10 mouse cellular contexts compared by ENCODE assay signal in the genomic region with DNA sequence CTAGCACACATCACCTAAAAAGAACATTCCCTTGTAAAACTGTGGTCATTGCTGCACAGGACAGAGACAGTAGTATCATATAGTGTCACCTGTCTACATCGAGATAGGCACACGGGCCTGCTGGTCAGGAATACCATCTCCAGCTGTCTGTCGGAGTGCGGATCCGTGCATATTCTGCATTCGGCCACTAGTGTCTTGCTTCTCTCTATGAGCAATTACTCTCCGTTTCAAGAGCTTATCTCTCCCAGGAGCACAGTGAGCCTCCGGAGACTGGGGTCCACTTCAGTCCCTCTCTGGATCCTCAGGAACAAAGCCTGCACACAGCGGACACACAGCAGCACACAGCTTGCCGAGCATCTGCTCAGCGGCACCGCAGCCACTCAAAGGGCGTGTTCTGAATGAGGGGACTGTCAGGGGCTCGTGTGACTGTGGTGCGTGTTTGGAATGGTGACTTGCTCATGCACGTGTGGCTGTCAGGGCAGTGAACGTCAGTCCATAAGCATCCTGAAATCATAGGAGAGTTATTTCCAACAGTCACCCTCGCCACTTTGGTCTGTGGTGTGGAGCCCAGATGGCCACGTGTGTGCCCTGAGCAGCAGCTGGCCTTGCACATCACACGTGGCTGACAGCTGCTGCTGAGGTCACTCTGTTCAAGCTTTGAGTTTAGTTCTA. TPM values are rescaled to one million over a fixed set of nuclear protein-coding genes. Genes with fewer than 3 reads are reported as not detected.
DNase-seq lines count a peak whose midpoint lies in the region; ATAC-seq and TF ChIP-seq lines count a peak whose summit lies in the region.
"Had no signal": no experiment of that assay in that cellular context is flagged by ENCODE, and none has a peak within 500 bp of the region (broad histone marks: within the 10 kb centered on the region; RNA-seq: fewer than 3 reads in every experiment).

No protein-coding gene starts in this region.

- H3K9ac ChIP-seq in hindbrain, embryonic 14.5 days = no peak overlapping the region
- H3K9ac ChIP-seq in hindbrain, embryonic 15.5 days = no peak overlapping the region
- no peak overlapping the region for H3K9ac ChIP-seq in midbrain, embryonic 14.5 days (replicated peaks; ENCODE audit: low read length)

- intact Hi-C loops in gastrocnemius, adult 2 months (cut with DNase I) = loop anchor here (5.0 kb wide), 1 partner anchor 98 kb away; no protein-coding TSS in a partner anchor

- peak; percentile 23 for DNase-seq in hindbrain, embryonic 10.5 days (ENCODE audit: low spot score)
- DNase-seq in hindbrain, embryonic 14.5 days (ENCODE audit: low spot score) = no peak
- peak; percentile 83 for DNase-seq in gastrocnemius, adult 2 months
- DNase-seq in midbrain, embryonic 14.5 days = peak; percentile 40
- DNase-seq in natural killer cell, adult 2 months (ENCODE audit: low spot score in 2 of 2) = no peak
- no peak for DNase-seq in spleen, postnatal 4 days (ENCODE audit: low spot score in 2 of 2)
- DNase-seq in spleen, postnatal 36 days (ENCODE audit: low spot score in 2 of 2) = no peak

- no peak for ATAC-seq in hindbrain, embryonic 14.5 days (ENCODE audit: low FRiP score)
- no peak for ATAC-seq in hindbrain, embryonic 15.5 days (ENCODE audit: low FRiP score, low read depth)
- ATAC-seq in midbrain, embryonic 14.5 days (ENCODE audit: low FRiP score, low TSS enrichment) = no peak

- peaks cover 35% of the 10 kb centered on the region for H3K4me1 ChIP-seq in hindbrain, embryonic 10.5 days (replicated peaks)
- peaks cover 26% of the 10 kb centered on the region for H3K4me1 ChIP-seq in hindbrain, embryonic 14.5 days (replicated peaks; ENCODE audit: control insufficient read depth, insufficient read depth, low read length)
- peaks cover 37% of the 10 kb centered on the region for H3K4me1 ChIP-seq in hindbrain, embryonic 15.5 days (replicated peaks)
- H3K4me1 ChIP-seq in midbrain, embryonic 14.5 days (ENCODE audit: control insufficient read depth, insufficient read depth, low read length) = peaks cover 24% of the 10 kb centered on the region

- no peaks in the 10 kb centered on the region for H3K9me3 ChIP-seq in hindbrain, embryonic 10.5 days
- H3K9me3 ChIP-seq in hindbrain, embryonic 14.5 days (ENCODE audit: control insufficient read depth, low read length) = no peaks in the 10 kb centered on the region
- no peaks in the 10 kb centered on the region for H3K9me3 ChIP-seq in hindbrain, embryonic 15.5 days
- H3K9me3 ChIP-seq in midbrain, embryonic 14.5 days (ENCODE audit: control insufficient read depth, low read length) = no peaks in the 10 kb centered on the region

- no peak overlapping the region for H3K4me2 ChIP-seq in hindbrain, embryonic 14.5 days (replicated peaks)
- 0 out of 2 replicates have a peak overlapping the region, but pooled peaks have one; percentile 3 for H3K4me2 ChIP-seq in hindbrain, embryonic 15.5 days
- peak overlapping the region; percentile 18; the same call in 1 of the 2 replicates for H3K4me2 ChIP-seq in midbrain, embryonic 14.5 days (ENCODE audit: low read length)

- 72% methylated on average over 20 of the region's 20 CpGs for WGBS in hindbrain, embryonic 10.5 days
- WGBS in hindbrain, embryonic 14.5 days = 53% methylated on average over 20 of the region's 20 CpGs
- 56% methylated on average over 20 of the region's 20 CpGs for WGBS in hindbrain, embryonic 15.5 days
- WGBS in midbrain, embryonic 14.5 days = 57% methylated on average over 20 of the region's 20 CpGs

- H3K27me3 ChIP-seq in hindbrain, embryonic 10.5 days (ENCODE audit: insufficient read depth, poor library complexity, severe bottlenecking) = peaks cover 45% of the 10 kb centered on the region
- H3K27me3 ChIP-seq in hindbrain, embryonic 14.5 days (ENCODE audit: control insufficient read depth, insufficient read depth, low read length) = peaks cover 35% of the 10 kb centered on the region
- peaks cover 22% of the 10 kb centered on the region for H3K27me3 ChIP-seq in hindbrain, embryonic 15.5 days
- H3K27me3 ChIP-seq in midbrain, embryonic 14.5 days (ENCODE audit: control insufficient read depth, insufficient read depth, low read length) = peaks cover 35% of the 10 kb centered on the region

- H3K4me3 ChIP-seq in hindbrain, embryonic 10.5 days = no peak overlapping the region
- no peak overlapping the region for H3K4me3 ChIP-seq in hindbrain, embryonic 14.5 days (replicated peaks; ENCODE audit: low read length)
- H3K4me3 ChIP-seq in gastrocnemius, adult 2 months = peak overlapping the region; percentile 93
- no peak overlapping the region for H3K4me3 ChIP-seq in hindbrain, embryonic 15.5 days
- H3K4me3 ChIP-seq in midbrain, embryonic 14.5 days (replicated peaks; ENCODE audit: low read depth, low read length) = no peak overlapping the region

- no peak overlapping the region for H3K27ac ChIP-seq in hindbrain, embryonic 10.5 days
- H3K27ac ChIP-seq in hindbrain, embryonic 14.5 days = no peak overlapping the region
- peak overlapping the region; percentile 96 for H3K27ac ChIP-seq in gastrocnemius, adult 2 months
- H3K27ac ChIP-seq in hindbrain, embryonic 15.5 days (replicated peaks) = no peak overlapping the region
- H3K27ac ChIP-seq in midbrain, embryonic 14.5 days (replicated peaks; ENCODE audit: low read depth, low read length) = no peak overlapping the region
- H3K27ac ChIP-seq: macrophage had no signal

- no peaks in the 10 kb centered on the region for H3K36me3 ChIP-seq in hindbrain, embryonic 10.5 days
- no peaks in the 10 kb centered on the region for H3K36me3 ChIP-seq in hindbrain, embryonic 14.5 days (replicated peaks; ENCODE audit: control insufficient read depth, insufficient read depth)
- no peaks in the 10 kb centered on the region for H3K36me3 ChIP-seq in hindbrain, embryonic 15.5 days
- H3K36me3 ChIP-seq in midbrain, embryonic 14.5 days (ENCODE audit: control insufficient read depth, insufficient read depth, low read length) = no peaks in the 10 kb centered on the region
- H3K36me3 ChIP-seq: G1E had no signal

- no peak for TF ChIP-seq CTCF in gastrocnemius, adult 2 months (IDR thresholded peaks at IDR 0.05)

RNA-seq across cellular contexts. Expression of gene Mical2, which starts 3.3 kb away (rescaled TPM):
- 0.77 and 1.2 TPM in 2 replicates for polyA plus RNA-seq in hindbrain, embryonic 10.5 days (2016; fragmentation: Nextera tagmentation; extraction: Ambion mirVana)
- 3.8 and 4.0 TPM in 2 replicates for polyA plus RNA-seq in hindbrain, embryonic 14.5 days (2014; fragmentation: Nextera tagmentation; extraction: Ambion mirVana)
- 100 to 1,000 TPM; 124 to 136 TPM for total RNA-seq in gastrocnemius, adult 2 months (2021)
- 3.8 and 4.6 TPM in 2 replicates for polyA plus RNA-seq in hindbrain, embryonic 15.5 days (2015; fragmentation: Nextera tagmentation; extraction: Ambion mirVana)
- polyA plus RNA-seq in midbrain, embryonic 14.5 days (2014; fragmentation: Nextera tagmentation; extraction: Ambion mirVana) = 1.6 and 2.1 TPM in 2 replicates
- polyA plus RNA-seq: G1E had no signal

Comparison
In these comparisons a context has a peak if more than half of its experiments do, and no peak if none do; other contexts are left out.
1. DNase-seq: peak in hindbrain, embryonic 10.5 days (single experiment), gastrocnemius, adult 2 months (single experiment) and midbrain, embryonic 14.5 days (single experiment); none in hindbrain, embryonic 14.5 days (single experiment), natural killer cell, adult 2 months (0 of 2), spleen, postnatal 4 days (0 of 2) and spleen, postnatal 36 days (0 of 2).